Mouse (Mus musculus) frontal cortex, adult 2 months (tissue): Measurements from ENCODE around the gene Fnd3c2. TPM values are rescaled to one million over a fixed set of nuclear protein-coding genes. Genes with fewer than 3 reads are reported as not detected.
"Not testable (repeated sequence)": the region's sequence is repeated elsewhere in the genome, so short reads cannot be mapped to it uniquely, and the experiment has no call there.

Source experiments
- DNase-seq, 2 experiments: peaks; one replicate each; pipeline ENCODE4 v3.0.0; 2022; ENCODE audit warnings: low spot score in 1 of 2; ENCODE audit errors: extremely low spot score in 1 of 2
- polyA plus RNA-seq: library from polyadenylated mRNA; depleted of rRNA; stranded (reverse); fragments of >200 nt; gene quantifications from 2 replicates; pipeline ENCODE4 v1.2.3, GENCODE M21; 2012; rRNA removed

The Fnd3c2 gene
- polyA plus RNA-seq: 0.04 and 0.21 TPM in 2 replicates

DNA sequence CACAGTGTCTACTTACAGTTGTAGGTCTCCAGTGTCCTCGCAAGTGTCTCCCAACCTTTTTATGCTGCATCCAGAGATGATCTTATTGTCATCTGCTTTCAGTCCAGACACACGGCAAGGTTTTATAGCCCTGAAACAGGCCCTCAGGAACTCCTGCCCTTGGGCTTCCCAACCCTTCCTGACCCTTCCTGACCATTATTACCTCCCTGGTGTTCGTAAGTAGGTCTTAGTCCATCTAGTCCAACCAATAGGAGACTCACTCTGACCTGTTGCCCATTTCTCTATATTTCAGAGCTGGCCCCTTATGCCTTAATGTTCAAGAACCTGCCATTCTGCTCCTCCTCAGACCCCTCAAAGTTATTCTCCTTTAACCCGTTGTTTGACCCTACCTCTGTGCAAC, at the start of gene Fnd3c2:
Gene Fnd3c2, minus strand, starts transcription at position 101 of the 400 bp plus-strand sequence.
- DNase-seq: no peak

DNA sequence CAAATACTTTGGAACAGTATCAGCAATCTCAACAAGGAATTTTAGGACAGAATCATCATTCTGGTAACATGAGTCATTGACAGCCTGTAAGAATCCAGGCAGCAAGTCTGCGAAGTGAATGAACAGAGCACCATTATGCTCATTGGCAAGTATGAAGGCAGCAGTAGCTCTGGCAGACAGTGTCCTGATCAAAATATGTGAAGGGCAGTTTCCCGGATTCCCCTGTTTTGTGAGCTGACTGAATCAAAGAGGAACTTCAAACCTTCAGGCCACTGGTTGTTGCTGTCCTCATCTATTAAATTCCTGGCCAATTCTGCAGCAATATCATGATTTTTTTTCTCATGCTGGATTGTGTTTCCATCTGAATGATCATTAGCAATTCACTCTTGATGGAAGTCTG, 29.3 kb upstream of the Fnd3c2 start:
- no peak for DNase-seq

DNA sequence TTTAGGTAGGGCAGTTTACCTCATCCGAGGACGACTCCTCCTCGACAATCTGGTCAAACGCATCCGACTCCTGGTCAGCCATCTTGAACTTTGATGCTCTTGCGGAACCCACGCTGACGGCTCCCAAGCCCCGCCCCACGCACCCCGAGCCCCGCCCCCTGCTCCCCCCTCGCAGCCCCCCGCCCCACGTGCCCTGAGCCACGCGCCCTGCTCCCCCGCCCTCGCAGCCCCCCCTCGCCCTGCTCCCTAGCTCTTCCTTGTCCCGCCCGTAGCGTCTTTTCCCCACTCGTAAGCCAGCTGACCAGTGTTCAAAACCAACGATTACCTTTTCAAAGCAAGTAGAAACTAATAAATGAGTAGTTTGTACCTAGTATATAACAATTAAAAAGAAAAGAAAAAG, 34.1 kb downstream of the Fnd3c2 start, which contains the start of gene Taf9b:
Gene Taf9b, minus strand, starts transcription at position 101 of the 400 bp plus-strand sequence.
- no peak for DNase-seq

DNA sequence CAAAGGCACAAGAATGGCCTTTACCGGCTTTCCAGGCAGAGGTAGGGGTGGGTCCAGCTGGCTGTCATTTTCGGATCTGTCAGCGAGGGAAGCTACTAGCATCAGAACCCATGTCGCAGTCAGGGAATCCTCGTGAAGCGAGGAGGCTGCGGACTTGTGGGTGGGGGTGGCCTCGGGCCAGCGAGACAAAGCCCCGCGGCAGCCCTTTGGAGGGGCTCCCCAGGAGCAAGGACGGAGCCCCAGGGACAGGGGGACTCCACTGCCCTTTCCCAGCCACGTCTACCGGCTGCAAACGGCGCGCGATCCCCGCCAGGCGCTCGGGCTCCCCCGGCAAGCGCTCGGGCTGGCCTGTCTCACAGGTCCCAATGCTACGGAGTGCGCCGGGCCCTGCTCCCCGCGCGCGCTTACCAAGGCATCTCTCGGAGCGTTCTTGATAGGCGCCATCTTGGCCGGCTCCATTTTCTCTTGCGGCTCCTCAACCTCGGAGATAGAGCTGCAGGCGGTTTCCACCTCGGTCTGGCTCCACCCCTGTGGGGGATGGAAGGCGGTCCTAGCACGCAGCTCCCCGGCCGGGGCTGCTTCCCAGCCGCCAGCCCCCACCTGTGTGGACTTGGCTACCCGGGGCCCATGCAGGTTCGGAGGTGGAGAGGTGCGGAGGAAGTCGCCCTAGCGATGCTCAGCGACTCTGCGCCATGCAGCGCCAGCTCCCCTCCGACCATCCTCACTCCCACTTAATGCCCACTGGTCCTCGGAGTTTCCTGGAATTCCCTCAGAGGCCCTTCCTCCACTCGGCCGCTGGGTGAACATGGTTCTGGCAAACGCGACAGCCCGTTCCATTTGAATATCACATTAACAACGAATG, 35.8 kb downstream of the Fnd3c2 start:
- peak; percentile 42 to 78 for DNase-seq

DNA sequence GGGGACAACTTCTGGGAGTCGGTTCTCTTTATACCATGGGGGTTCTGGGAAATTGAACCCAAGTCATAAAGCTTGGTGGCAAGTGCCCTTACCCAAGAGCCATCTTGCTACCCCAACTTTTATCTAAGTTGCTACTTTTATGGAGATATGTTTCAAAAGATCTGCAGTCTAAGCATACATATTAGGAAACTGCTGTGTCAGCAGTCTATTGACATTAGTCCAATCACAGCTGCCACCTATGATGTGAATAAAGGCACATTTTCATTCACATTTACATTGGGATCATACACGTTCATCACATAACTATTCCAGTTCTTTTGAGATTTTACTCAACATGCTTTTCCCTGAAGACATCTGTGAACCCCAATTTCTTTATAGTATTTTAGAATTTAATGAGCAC, 46.1 kb downstream of the Fnd3c2 start:
- DNase-seq: no peak

DNA sequence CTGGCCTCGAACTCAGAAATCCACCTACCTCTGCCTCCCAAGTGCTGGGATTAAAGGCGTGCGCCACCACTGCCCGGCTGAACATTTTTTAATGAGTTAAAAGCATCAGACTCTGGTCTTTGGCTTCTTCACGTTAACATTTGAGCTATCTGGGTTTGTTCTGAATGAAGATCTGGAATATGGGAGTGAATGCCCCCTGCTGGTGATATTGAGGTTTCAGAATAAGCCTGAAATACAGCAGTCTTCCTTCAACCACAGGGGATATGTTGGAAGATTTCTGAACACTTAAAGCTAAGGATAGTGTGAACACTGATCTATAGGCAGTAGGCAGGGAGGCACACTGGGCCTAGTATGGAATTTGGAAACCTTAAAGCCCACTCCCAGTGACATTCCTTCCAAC, 56.3 kb downstream of the Fnd3c2 start:
- no peak for DNase-seq

DNA sequence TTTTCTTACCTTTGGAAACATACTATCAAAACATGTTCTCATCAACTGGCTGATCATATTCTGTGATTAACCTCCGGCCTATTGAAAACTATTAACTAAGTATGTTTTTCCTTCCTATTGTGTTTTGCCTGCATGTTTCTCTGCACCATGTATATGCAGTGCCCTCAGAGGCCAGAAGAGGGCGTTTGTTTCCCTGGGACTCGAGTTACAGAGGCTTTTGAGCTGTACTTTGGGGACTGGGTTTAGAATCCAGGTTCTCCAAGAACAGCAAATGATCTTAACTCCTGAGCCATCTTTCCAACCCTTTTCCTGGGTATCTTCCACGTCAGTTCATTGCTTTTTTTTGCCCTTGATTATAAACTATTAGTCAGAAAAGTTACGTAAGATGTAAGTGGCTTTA, 57.9 kb downstream of the Fnd3c2 start:
- DNase-seq: no peak

DNA sequence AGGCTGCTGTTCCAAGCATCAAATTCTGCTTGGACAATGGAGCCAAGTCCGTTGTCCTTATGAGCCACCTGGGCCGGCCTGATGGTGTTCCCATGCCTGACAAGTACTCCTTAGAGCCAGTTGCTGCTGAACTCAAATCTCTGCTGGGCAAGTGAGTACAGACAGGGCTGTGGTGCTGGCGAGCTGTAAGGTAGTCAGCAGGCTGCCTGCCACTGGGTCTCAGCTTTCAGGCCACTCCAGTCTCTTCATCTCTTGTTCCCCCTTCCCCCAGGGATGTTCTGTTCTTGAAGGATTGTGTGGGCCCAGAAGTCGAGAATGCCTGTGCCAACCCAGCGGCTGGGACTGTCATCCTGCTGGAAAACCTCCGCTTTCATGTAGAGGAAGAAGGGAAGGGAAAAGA, 60.8 kb downstream of the Fnd3c2 start:
- not testable (repeated sequence) for DNase-seq

DNA sequence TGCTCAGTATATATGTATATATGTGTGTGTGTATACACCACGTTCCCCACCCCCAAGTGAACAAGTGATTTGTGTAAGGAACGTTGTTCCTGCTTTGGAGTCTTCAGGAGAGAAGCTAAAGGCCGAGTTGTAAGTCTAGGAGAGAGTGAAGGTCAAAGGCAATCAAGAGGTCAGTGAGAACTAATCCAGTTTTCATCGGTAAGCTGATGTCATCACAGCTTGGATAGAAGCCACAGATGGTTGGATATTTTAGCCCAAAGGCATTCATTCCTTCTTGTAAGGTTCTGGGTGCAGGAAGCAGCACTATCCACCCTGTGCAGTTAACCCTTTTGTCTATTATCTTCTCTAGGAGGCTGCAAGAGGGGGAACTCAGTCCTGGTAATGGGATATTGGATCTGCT, 65.1 kb downstream of the Fnd3c2 start:
- DNase-seq: no peak

DNA sequence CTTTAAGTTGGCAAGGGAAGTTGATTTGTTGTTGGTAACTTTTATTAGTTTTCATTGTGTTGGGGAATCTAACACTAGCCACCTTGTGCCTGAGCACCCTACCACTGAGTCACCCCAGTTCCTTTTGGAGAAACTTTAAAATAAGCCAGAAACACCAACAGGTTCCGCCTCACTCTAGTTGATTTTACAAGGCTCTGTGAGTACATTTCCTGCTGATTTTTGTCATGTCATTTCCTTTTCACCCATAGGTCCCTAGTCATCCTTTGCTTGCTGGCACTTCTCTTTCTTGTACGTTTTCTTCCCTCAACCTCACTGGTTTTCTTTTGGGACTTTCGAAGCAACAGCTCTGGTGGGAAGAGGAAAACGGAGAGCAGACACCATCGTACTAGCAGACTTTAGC, 65.8 kb downstream of the Fnd3c2 start:
- DNase-seq: no peak

DNA sequence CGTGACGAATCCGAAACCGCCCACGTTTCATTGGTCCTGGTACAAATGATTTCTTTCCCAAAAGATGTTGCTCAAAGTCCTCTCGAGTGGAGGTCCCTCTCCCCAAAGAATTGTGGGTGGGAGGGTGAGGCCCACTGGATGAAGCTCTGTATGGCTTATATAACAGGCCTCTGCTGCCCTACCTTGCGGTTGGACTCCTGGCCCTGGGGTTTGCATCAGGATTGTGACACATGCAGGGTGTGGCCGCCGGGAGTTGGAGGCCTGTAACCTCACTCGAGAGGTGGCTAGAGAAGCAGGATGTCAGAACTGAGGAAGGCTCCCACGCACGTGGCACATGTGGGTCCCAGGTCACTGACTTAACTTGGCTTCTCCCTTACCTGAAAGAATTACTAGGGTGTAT, 67.4 kb downstream of the Fnd3c2 start:
- DNase-seq: peak in 1 of 2 experiments; percentile 16

DNA sequence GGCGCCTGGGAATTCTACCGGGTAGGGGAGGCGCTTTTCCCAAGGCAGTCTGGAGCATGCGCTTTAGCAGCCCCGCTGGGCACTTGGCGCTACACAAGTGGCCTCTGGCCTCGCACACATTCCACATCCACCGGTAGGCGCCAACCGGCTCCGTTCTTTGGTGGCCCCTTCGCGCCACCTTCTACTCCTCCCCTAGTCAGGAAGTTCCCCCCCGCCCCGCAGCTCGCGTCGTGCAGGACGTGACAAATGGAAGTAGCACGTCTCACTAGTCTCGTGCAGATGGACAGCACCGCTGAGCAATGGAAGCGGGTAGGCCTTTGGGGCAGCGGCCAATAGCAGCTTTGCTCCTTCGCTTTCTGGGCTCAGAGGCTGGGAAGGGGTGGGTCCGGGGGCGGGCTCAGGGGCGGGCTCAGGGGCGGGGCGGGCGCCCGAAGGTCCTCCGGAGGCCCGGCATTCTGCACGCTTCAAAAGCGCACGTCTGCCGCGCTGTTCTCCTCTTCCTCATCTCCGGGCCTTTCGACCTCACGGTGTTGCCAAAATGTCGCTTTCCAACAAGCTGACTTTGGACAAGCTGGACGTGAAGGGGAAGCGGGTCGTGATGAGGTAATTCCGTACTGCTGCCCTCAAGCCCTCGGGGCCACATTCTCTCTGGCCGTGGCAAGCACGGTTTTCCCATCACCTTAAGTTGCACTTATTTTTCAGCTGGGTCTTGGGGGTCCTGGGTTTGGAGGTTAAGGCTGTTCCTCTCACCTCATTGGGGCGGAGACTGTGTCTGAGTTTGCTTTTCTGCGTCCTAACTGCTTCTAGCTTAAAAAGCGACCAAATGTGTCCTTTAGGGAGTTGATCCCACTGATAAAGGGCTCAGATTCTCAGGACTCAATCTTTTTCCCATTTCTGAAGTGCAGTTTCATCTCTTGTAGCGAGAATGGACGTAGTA, 68.2 kb downstream of the Fnd3c2 start, which contains the start of gene Pgk1:
Gene Pgk1, plus strand, starts transcription at position 388 of the 937 bp plus-strand sequence.
- DNase-seq: peak; percentile 87 to 92

DNA sequence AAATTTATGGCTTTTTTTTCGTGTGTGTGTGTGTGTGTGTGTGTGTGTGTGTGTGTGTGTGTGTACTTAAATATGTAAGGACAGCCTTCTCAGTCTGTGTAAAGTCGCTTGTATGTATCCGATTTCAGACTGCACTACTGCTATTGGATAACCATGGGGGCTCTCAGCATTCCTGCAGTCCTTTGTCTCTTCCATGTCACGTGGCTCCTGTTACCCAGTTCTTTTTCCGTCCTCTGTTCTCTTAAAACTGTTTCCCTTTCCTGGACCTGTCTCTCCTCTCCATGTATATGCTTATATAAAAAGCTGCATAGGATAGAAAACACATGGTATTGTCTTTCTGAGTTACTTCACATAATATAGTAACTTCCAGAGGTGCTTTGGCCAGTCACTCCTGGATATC, 69.5 kb downstream of the Fnd3c2 start:
- DNase-seq: no peak

Other genes with a start within 250 kb of the Fnd3c2 start
- gene Magt1, start 243.5 kb downstream of the Fnd3c2 start, polyA plus RNA-seq: 8.1 and 8.5 TPM in 2 replicates
- 373 and 403 TPM in 2 replicates for gene Cox7b, start 239.7 kb downstream of the Fnd3c2 start, polyA plus RNA-seq
- gene Atp7a, start 228.1 kb downstream of the Fnd3c2 start, polyA plus RNA-seq: 2.3 and 2.6 TPM in 2 replicates
- gene Tlr13, start 112.2 kb downstream of the Fnd3c2 start, polyA plus RNA-seq: 0.78 and 1.3 TPM in 2 replicates
- 437 and 488 TPM in 2 replicates for gene Pgk1, start 68.3 kb downstream of the Fnd3c2 start, polyA plus RNA-seq
- gene Taf9b, start 34.2 kb downstream of the Fnd3c2 start, polyA plus RNA-seq: 24.4 and 24.9 TPM in 2 replicates
- 0.02 TPM in 1 of 2 replicates, not detected in the other for gene Fndc3c1, start 230.0 kb upstream of the Fnd3c2 start, polyA plus RNA-seq